In the genomic region with DNA sequence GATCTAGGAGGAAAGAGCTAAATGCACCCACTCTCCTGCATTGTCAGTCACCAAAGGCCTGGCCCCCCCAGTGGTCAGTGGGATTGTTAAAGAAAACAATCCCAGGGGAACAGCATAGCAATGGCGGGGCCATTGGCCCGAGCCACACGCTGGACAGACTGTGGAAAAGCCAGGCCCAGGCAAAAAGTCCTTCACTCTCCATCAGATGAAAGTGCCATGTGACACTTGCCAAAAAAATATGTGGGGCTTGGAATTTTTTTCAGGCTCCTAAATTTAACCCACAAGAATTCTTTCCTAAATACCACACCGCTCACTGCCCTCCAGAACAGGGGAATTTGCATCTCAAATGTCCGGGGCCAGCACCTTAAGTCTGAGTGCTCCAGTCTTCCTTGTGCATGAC, we compare ENCODE assay signal across 17 mouse cellular contexts. TPM values are rescaled to one million over a fixed set of nuclear protein-coding genes. Genes with fewer than 3 reads are reported as not detected.
DNase-seq lines count a peak whose midpoint lies in the region; ATAC-seq and TF ChIP-seq lines count a peak whose summit lies in the region.
"Had no signal": no experiment of that assay in that cellular context is flagged by ENCODE, and none has a peak within 500 bp of the region (broad histone marks: within the 10 kb centered on the region; RNA-seq: fewer than 3 reads in every experiment).

No protein-coding gene starts in this region.

- no peak for ATAC-seq in embryonic facial prominence, embryonic 13.5 days (ENCODE audit: insufficient number of reproducible peaks, insufficient read depth, low FRiP score, low TSS enrichment, low read depth)
- no peak for ATAC-seq in hindbrain, embryonic 11.5 days (ENCODE audit: low FRiP score)
- no peak for ATAC-seq in midbrain, postnatal 0 days (ENCODE audit: low FRiP score)

- TF ChIP-seq CTCF in midbrain, postnatal 0 days (IDR thresholded peaks at IDR 0.05) = no peak

- H3K27me3 ChIP-seq in heart, embryonic 10.5 days (ENCODE audit: insufficient read depth, poor library complexity, severe bottlenecking) = no peaks in the 10 kb centered on the region
- H3K27me3 ChIP-seq in embryonic facial prominence, embryonic 13.5 days = no peaks in the 10 kb centered on the region
- H3K27me3 ChIP-seq in hindbrain, embryonic 11.5 days (ENCODE audit: control insufficient read depth, insufficient read depth, low read length) = no peaks in the 10 kb centered on the region
- H3K27me3 ChIP-seq in midbrain, postnatal 0 days (ENCODE audit: insufficient read depth, low read length) = no peaks in the 10 kb centered on the region

- H3K27ac ChIP-seq in heart, embryonic 10.5 days = no peak overlapping the region
- peak overlapping the region; percentile 74 for H3K27ac ChIP-seq in embryonic facial prominence, embryonic 13.5 days
- peak overlapping the region; percentile 67 for H3K27ac ChIP-seq in hindbrain, embryonic 11.5 days (ENCODE audit: low read depth, low read length)
- no peak overlapping the region for H3K27ac ChIP-seq in midbrain, postnatal 0 days (ENCODE audit: low read depth, low read length)

- H3K9me3 ChIP-seq in heart, embryonic 10.5 days = no peaks in the 10 kb centered on the region
- H3K9me3 ChIP-seq in embryonic facial prominence, embryonic 13.5 days = no peaks in the 10 kb centered on the region
- no peaks in the 10 kb centered on the region for H3K9me3 ChIP-seq in hindbrain, embryonic 11.5 days (ENCODE audit: control insufficient read depth, low read length)
- no peaks in the 10 kb centered on the region for H3K9me3 ChIP-seq in midbrain, postnatal 0 days (ENCODE audit: low read length)
- H3K9me3 ChIP-seq: G1E had no signal

- H3K9ac ChIP-seq in embryonic facial prominence, embryonic 13.5 days = no peak overlapping the region
- H3K9ac ChIP-seq in hindbrain, embryonic 11.5 days (ENCODE audit: low read depth, low read length) = no peak overlapping the region
- H3K9ac ChIP-seq in midbrain, postnatal 0 days (replicated peaks; ENCODE audit: low read length, poor library complexity, severe bottlenecking) = 0 out of 2 replicates have a peak overlapping the region, but pooled peaks have one; percentile 29

- peaks cover 15% of the 10 kb centered on the region for H3K36me3 ChIP-seq in heart, embryonic 10.5 days
- H3K36me3 ChIP-seq in embryonic facial prominence, embryonic 13.5 days = peaks cover 44% of the 10 kb centered on the region
- H3K36me3 ChIP-seq in hindbrain, embryonic 11.5 days (ENCODE audit: control insufficient read depth, insufficient read depth, low read length) = peaks cover 20% of the 10 kb centered on the region
- H3K36me3 ChIP-seq in midbrain, postnatal 0 days (ENCODE audit: insufficient read depth, low read length) = peaks cover 16% of the 10 kb centered on the region; the same call in 1 of the 2 replicates

- H3K4me3 ChIP-seq in heart, embryonic 10.5 days = no peak overlapping the region
- no peak overlapping the region for H3K4me3 ChIP-seq in embryonic facial prominence, embryonic 13.5 days
- no peak overlapping the region for H3K4me3 ChIP-seq in hindbrain, embryonic 11.5 days (ENCODE audit: low read depth, low read length)
- no peak overlapping the region for H3K4me3 ChIP-seq in midbrain, postnatal 0 days (ENCODE audit: low read depth, low read length)

- WGBS in heart, embryonic 10.5 days = 50% methylated on average over 5 of the region's 5 CpGs
- WGBS in embryonic facial prominence, embryonic 13.5 days = 47% methylated on average over 5 of the region's 5 CpGs
- WGBS in hindbrain, embryonic 11.5 days = 50% methylated on average over 5 of the region's 5 CpGs
- 44% methylated on average over 5 of the region's 5 CpGs for WGBS in midbrain, postnatal 0 days

- H3K4me1 ChIP-seq in heart, embryonic 10.5 days = peaks cover 28% of the 10 kb centered on the region
- H3K4me1 ChIP-seq in embryonic facial prominence, embryonic 13.5 days = peaks cover 40% of the 10 kb centered on the region
- peaks cover 6% of the 10 kb centered on the region; the same call in 1 of the 2 replicates for H3K4me1 ChIP-seq in hindbrain, embryonic 11.5 days (replicated peaks; ENCODE audit: control insufficient read depth, insufficient read depth, low read length)
- H3K4me1 ChIP-seq in midbrain, postnatal 0 days (ENCODE audit: insufficient read depth, low read length) = 0 out of 2 replicates have a peak, but pooled peaks cover 2% of the 10 kb centered on the region

- DNase-seq in heart, adult 11 months = peak; percentile 84
- no peak for DNase-seq in heart, embryonic 10.5 days (ENCODE audit: low spot score)
- no peak for DNase-seq in hindbrain, embryonic 11.5 days (ENCODE audit: low spot score)
- DNase-seq in midbrain, postnatal 0 days (ENCODE audit: low spot score) = no peak
- no peak for DNase-seq in yolk sac, embryonic 10.5 days (ENCODE audit: low spot score)
- no peak for DNase-seq in urinary bladder, postnatal 36 days (ENCODE audit: low spot score in 2 of 2)
- no peak for DNase-seq in testis, postnatal 14 days (ENCODE audit: low spot score)
- DNase-seq: B cell, adult 2 months; cerebellum, adult 11-12 months; kidney, adult 18-20 months; lung, adult 18-20 months; right cerebral cortex, postnatal 25 days; thymus, postnatal 36 days had no signal

- no peak overlapping the region for H3K4me2 ChIP-seq in embryonic facial prominence, embryonic 13.5 days
- H3K4me2 ChIP-seq in hindbrain, embryonic 11.5 days (replicated peaks; ENCODE audit: low read depth, low read length) = no peak overlapping the region
- H3K4me2 ChIP-seq in midbrain, postnatal 0 days (ENCODE audit: low read depth, low read length, poor library complexity, severe bottlenecking) = no peak overlapping the region

RNA-seq across cellular contexts. Expression of gene Rgma, which starts 45.5 kb away (rescaled TPM):
- polyA plus RNA-seq in heart, embryonic 10.5 days (2016; fragmentation: Nextera tagmentation; extraction: Ambion mirVana) = 3.4 and 6.9 TPM in 2 replicates
- 21.8 and 23.6 TPM in 2 replicates for polyA plus RNA-seq in embryonic facial prominence, embryonic 13.5 days (2015; fragmentation: Nextera tagmentation; extraction: Ambion mirVana)
- polyA plus RNA-seq in hindbrain, embryonic 11.5 days (2014; fragmentation: Nextera tagmentation; extraction: Ambion mirVana) = 36.5 and 52.5 TPM in 2 replicates
- 129 and 160 TPM in 2 replicates for total RNA-seq in midbrain, postnatal 0 days (2014; rRNA removed)
- polyA plus RNA-seq in midbrain, postnatal 0 days (2015; fragmentation: Nextera tagmentation; extraction: Ambion mirVana) = 42.7 and 42.9 TPM in 2 replicates
- total RNA-seq: megakaryocyte progenitor cell, adult 5-6 weeks; neutrophil, adult 5-6 weeks had no signal
- polyA plus RNA-seq: G1E had no signal

Comparison
In these comparisons a context has a peak if more than half of its experiments do, and no peak if none do; other contexts are left out.
1. H3K27ac ChIP-seq: peak in embryonic facial prominence, embryonic 13.5 days (single experiment) and hindbrain, embryonic 11.5 days (single experiment); none in heart, embryonic 10.5 days (single experiment) and midbrain, postnatal 0 days (single experiment).